Mouse (Mus musculus): Measurements from ENCODE around the gene Slc23a4. TPM values are rescaled to one million over a fixed set of nuclear protein-coding genes. Genes with fewer than 3 reads are reported as not detected.

Gene Slc23a4
- polyA plus RNA-seq, 1 experiment from 2014 or later, result 0.34 TPM

DNA sequence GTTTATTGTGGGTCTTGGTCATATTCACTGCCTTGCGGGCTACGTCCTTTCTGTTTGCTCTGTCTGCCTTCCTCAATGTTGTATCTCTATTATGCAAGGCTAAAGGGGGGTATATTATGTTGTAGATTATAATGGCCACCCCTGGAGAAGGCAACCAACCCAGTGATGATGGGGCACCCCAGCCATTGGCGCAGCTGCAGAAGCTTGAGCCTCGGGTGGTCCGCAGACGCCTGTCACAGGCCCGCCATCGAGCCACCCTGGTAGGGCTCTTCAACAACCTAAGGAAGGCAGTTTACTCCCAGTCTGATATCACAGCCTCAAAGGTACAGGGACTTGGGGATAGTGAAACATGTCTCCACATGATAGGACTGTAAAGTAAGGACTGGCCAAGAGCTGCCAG, 60.6 kb downstream of the Slc23a4 start:
- Histone ChIP-seq H3K4me3 (ENCODE audit: control insufficient read depth in 1 of 2, insufficient read depth in 1 of 2, low read depth in 1 of 2, low read length in 2 of 2) (no peak overlapping the region), H3K9ac (ENCODE audit: low read length) (no peak overlapping the region), H3K4me1 (ENCODE audit: control insufficient read depth in 2 of 2, insufficient read depth in 2 of 2, low read length in 2 of 2) (no peaks in the 10 kb centered on the region), H3K27me3 (ENCODE audit: control insufficient read depth, insufficient read depth, low read length) (no peaks in the 10 kb centered on the region), H3K27ac (replicated peaks in 1 of 2; ENCODE audit: control insufficient read depth in 1 of 2, insufficient read depth in 1 of 2, low read depth in 2 of 2, low read length in 2 of 2) (no peak overlapping the region), H3K4me2 (ENCODE audit: low read length) (no peak overlapping the region), H3K9me3 (ENCODE audit: control insufficient read depth, low read length) (no peaks in the 10 kb centered on the region), H3K36me3 (ENCODE audit: control insufficient read depth, insufficient read depth, low read length) (no peaks in the 10 kb centered on the region)
- 86% methylated on average over 8 of the region's 8 CpGs for WGBS
- ATAC-seq (ENCODE audit: insufficient number of reproducible peaks, insufficient read depth, low FRiP score, low read depth), result no peak

DNA sequence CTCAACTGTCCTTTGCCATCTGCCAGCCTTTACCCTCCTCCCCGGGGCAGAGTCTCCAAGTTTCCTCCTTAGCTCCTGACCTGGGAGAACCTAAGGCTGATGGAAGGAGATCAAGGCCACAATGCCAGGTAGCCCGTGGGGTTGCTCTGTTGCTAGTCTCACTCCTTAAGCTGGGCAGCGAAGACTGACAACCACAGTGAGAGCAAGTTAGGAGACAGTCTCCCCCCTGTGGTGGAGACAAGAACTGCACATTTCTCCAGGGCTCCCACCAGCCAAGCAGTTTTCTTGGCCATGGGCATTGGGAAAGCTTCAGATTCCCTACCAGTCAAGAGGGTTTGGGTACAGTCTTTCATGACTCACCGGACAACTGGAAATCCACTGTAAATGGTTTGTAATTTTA, 61.0 kb downstream of the Slc23a4 start:
- no peaks in the 10 kb centered on the region for H3K9me3 ChIP-seq (ENCODE audit: control insufficient read depth, low read length)
- WGBS, result 40% methylated on average over 4 of the region's 4 CpGs
- no peaks in the 10 kb centered on the region for H3K27me3 ChIP-seq (ENCODE audit: control insufficient read depth, insufficient read depth, low read length)
- H3K4me3 ChIP-seq (ENCODE audit: control insufficient read depth in 1 of 2, insufficient read depth in 1 of 2, low read depth in 1 of 2, low read length in 2 of 2), result no peak overlapping the region
- H3K4me2 ChIP-seq (ENCODE audit: low read length), result no peak overlapping the region
- H3K4me1 ChIP-seq (ENCODE audit: control insufficient read depth in 2 of 2, insufficient read depth in 2 of 2, low read length in 2 of 2), result no peaks in the 10 kb centered on the region
- H3K36me3 ChIP-seq (ENCODE audit: control insufficient read depth, insufficient read depth, low read length), result no peaks in the 10 kb centered on the region
- no peak overlapping the region for H3K9ac ChIP-seq (ENCODE audit: low read length)
- H3K27ac ChIP-seq (replicated peaks in 1 of 2; ENCODE audit: control insufficient read depth in 1 of 2, insufficient read depth in 1 of 2, low read depth in 2 of 2, low read length in 2 of 2), result no peak overlapping the region
- ATAC-seq (ENCODE audit: insufficient number of reproducible peaks, insufficient read depth, low FRiP score, low read depth), result no peak

DNA sequence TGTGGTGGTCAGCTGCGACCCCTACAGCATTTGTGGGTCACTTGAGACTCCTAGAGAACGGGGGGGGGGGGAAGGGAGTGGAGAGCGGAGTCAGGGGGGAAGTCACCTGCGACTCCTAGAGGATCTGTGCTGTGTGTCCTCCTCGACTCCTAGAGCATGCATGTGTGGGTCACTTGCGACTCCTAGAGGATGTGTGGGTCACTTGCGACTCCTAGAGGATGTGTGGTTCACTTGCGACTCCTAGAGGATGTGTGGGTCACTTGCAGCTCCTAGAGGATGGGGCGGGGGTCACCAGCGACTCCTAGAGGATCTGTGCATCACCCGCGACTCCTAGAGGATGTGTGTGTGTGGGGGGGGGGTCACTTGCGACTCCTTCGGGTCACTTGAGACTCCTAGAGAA, 66.3 kb downstream of the Slc23a4 start:
- 43% methylated on average over 14 of the region's 14 CpGs for WGBS
- no peak overlapping the region for H3K4me3 ChIP-seq (ENCODE audit: control insufficient read depth in 1 of 2, insufficient read depth in 1 of 2, low read depth in 1 of 2, low read length in 2 of 2)
- H3K4me2 ChIP-seq (ENCODE audit: low read length), result no peak overlapping the region
- no peaks in the 10 kb centered on the region for H3K36me3 ChIP-seq (ENCODE audit: control insufficient read depth, insufficient read depth, low read length)
- ATAC-seq (ENCODE audit: insufficient number of reproducible peaks, insufficient read depth, low FRiP score, low read depth), result 0 out of 2 replicates have a peak, but pooled peaks have one; percentile 35
- no peak overlapping the region for H3K27ac ChIP-seq (replicated peaks in 1 of 2; ENCODE audit: control insufficient read depth in 1 of 2, insufficient read depth in 1 of 2, low read depth in 2 of 2, low read length in 2 of 2)
- H3K9ac ChIP-seq (ENCODE audit: low read length), result no peak overlapping the region
- H3K4me1 ChIP-seq (ENCODE audit: control insufficient read depth in 2 of 2, insufficient read depth in 2 of 2, low read length in 2 of 2), result no peaks in the 10 kb centered on the region; a peak in 1 of 4 replicates
- no peaks in the 10 kb centered on the region for H3K27me3 ChIP-seq (ENCODE audit: control insufficient read depth, insufficient read depth, low read length)
- H3K9me3 ChIP-seq (ENCODE audit: control insufficient read depth, low read length), result no peaks in the 10 kb centered on the region

DNA sequence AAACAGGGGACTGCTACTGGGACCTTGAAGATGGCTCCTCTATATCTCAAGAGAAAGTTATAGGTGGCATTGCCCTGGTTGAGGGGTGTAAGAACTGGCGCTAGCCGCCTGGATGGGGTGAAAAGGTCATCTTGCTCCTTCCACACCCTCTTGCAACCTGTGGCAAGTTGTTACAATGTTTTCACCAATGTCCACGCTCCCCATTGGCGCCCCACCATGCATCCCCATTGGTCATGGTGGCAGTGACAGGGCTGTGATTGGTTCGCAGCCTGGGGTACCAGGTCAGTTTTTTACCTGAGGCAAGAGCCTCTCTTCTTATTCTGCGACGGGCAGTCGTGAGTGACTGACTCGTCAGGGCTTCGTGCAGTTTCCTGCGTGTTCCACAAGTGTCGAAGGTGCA, 67.6 kb downstream of the Slc23a4 start:
- ATAC-seq (ENCODE audit: insufficient number of reproducible peaks, insufficient read depth, low FRiP score, low read depth), result no peak
- Histone ChIP-seq H3K9ac (ENCODE audit: low read length) (no peak overlapping the region), H3K4me3 (ENCODE audit: control insufficient read depth in 1 of 2, insufficient read depth in 1 of 2, low read depth in 1 of 2, low read length in 2 of 2) (no peak overlapping the region), H3K36me3 (ENCODE audit: control insufficient read depth, insufficient read depth, low read length) (no peaks in the 10 kb centered on the region), H3K9me3 (ENCODE audit: control insufficient read depth, low read length) (no peaks in the 10 kb centered on the region), H3K4me2 (ENCODE audit: low read length) (no peak overlapping the region), H3K27me3 (ENCODE audit: control insufficient read depth, insufficient read depth, low read length) (no peaks in the 10 kb centered on the region), H3K27ac (replicated peaks in 1 of 2; ENCODE audit: control insufficient read depth in 1 of 2, insufficient read depth in 1 of 2, low read depth in 2 of 2, low read length in 2 of 2) (no peak overlapping the region), H3K4me1 (ENCODE audit: control insufficient read depth in 2 of 2, insufficient read depth in 2 of 2, low read length in 2 of 2) (no peaks in the 10 kb centered on the region; a peak in 1 of 4 replicates)
- WGBS, result 92% methylated on average over 12 of the region's 12 CpGs

DNA sequence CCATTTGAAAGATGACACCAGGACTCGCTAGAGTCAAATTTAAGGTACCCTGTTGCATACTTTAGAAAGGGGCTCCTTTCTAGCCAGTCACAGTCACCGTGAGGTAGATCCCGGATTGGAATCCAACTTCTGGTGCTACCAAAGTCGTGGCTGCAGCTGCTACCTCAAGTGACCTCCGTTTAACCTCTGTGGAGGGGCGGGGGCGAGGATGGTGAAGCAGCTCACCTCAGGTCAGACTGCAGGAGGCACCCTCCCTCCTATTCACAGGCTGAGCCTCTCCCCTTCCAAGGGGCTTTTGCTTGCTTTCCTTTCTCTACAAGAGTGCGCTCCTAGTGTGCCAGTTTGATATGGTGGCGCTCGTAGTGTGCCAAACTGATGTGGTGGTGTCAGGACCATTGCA, 68.2 kb downstream of the Slc23a4 start, which contains the start of gene Stra8:
Stra8 (plus strand) TSS at position 208 of the 400 bp plus-strand sequence.
- Histone ChIP-seq H3K4me1 (ENCODE audit: control insufficient read depth in 2 of 2, insufficient read depth in 2 of 2, low read length in 2 of 2) (no peaks in the 10 kb centered on the region; a peak in 1 of 4 replicates), H3K9me3 (ENCODE audit: control insufficient read depth, low read length) (no peaks in the 10 kb centered on the region), H3K4me3 (ENCODE audit: control insufficient read depth in 1 of 2, insufficient read depth in 1 of 2, low read depth in 1 of 2, low read length in 2 of 2) (no peak within 1 kb of the TSS), H3K27ac (replicated peaks in 1 of 2; ENCODE audit: control insufficient read depth in 1 of 2, insufficient read depth in 1 of 2, low read depth in 2 of 2, low read length in 2 of 2) (no peak within 1 kb of the TSS), H3K4me2 (ENCODE audit: low read length) (no peak within 1 kb of the TSS), H3K36me3 (ENCODE audit: control insufficient read depth, insufficient read depth, low read length) (no peaks in the 10 kb centered on the region), H3K9ac (ENCODE audit: low read length) (no peak within 1 kb of the TSS), H3K27me3 (ENCODE audit: control insufficient read depth, insufficient read depth, low read length) (no peaks in the 10 kb centered on the region)
- no peak for ATAC-seq (ENCODE audit: insufficient number of reproducible peaks, insufficient read depth, low FRiP score, low read depth)
- 45% methylated on average over 10 of the region's 10 CpGs for WGBS

DNA sequence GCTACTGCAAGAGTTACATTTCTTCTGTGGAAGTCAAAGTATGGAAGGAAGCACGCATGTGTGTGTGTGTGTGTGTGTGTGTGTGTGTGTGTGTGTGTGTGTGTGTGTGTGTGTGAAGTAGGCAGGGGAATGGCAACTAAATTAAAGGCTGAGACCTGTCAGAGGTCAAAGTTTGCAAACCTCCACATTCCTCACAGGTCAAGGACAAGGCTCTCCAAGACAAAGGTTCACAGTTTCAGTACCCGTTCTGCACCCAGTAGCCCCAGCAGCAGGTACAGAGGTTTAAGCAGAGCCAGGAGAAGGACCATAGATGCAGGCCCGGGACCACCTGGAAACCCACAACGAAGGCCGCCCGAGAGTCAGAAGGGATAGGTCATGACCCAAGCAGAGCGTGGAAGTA, 69.1 kb downstream of the Slc23a4 start:
- no peaks in the 10 kb centered on the region; a peak in 1 of 4 replicates for H3K4me1 ChIP-seq (ENCODE audit: control insufficient read depth in 2 of 2, insufficient read depth in 2 of 2, low read length in 2 of 2)
- no peaks in the 10 kb centered on the region for H3K9me3 ChIP-seq (ENCODE audit: control insufficient read depth, low read length)
- no peak overlapping the region for H3K9ac ChIP-seq (ENCODE audit: low read length)
- 90% methylated on average over 7 of the region's 7 CpGs for WGBS
- H3K27me3 ChIP-seq (ENCODE audit: control insufficient read depth, insufficient read depth, low read length), result no peaks in the 10 kb centered on the region
- H3K36me3 ChIP-seq (ENCODE audit: control insufficient read depth, insufficient read depth, low read length), result no peaks in the 10 kb centered on the region
- no peak overlapping the region for H3K27ac ChIP-seq (replicated peaks in 1 of 2; ENCODE audit: control insufficient read depth in 1 of 2, insufficient read depth in 1 of 2, low read depth in 2 of 2, low read length in 2 of 2)
- ATAC-seq (ENCODE audit: insufficient number of reproducible peaks, insufficient read depth, low FRiP score, low read depth), result no peak
- no peak overlapping the region for H3K4me2 ChIP-seq (ENCODE audit: low read length)
- H3K4me3 ChIP-seq (ENCODE audit: control insufficient read depth in 1 of 2, insufficient read depth in 1 of 2, low read depth in 1 of 2, low read length in 2 of 2), result no peak overlapping the region

DNA sequence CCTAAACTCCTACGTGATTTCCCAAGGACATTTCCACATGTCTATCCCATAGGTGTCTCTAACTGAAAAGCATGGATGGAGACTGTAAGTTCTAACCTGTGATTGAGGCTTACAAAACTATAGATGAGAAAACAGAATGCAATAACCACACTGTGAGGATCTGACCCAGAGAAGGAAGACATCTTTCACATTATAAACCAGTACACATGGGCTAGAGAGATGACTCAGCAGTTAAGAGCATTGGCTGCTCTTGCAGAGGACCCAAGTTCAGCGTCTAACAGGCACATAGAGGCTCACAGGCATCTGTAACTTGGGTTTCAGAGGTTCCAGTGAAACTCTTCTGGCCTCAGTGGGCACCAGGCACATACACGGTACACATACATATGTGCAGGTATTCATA, 73.7 kb downstream of the Slc23a4 start:
- 85% methylated on average over 3 of the region's 3 CpGs for WGBS
- H3K9me3 ChIP-seq (ENCODE audit: control insufficient read depth, low read length), result no peaks in the 10 kb centered on the region
- no peak for ATAC-seq (ENCODE audit: insufficient number of reproducible peaks, insufficient read depth, low FRiP score, low read depth)
- no peak overlapping the region for H3K27ac ChIP-seq (replicated peaks in 1 of 2; ENCODE audit: control insufficient read depth in 1 of 2, insufficient read depth in 1 of 2, low read depth in 2 of 2, low read length in 2 of 2)
- no peaks in the 10 kb centered on the region for H3K36me3 ChIP-seq (ENCODE audit: control insufficient read depth, insufficient read depth, low read length)
- no peak overlapping the region for H3K4me2 ChIP-seq (ENCODE audit: low read length)
- H3K27me3 ChIP-seq (ENCODE audit: control insufficient read depth, insufficient read depth, low read length), result no peaks in the 10 kb centered on the region
- no peak overlapping the region for H3K4me3 ChIP-seq (ENCODE audit: control insufficient read depth in 1 of 2, insufficient read depth in 1 of 2, low read depth in 1 of 2, low read length in 2 of 2)
- H3K4me1 ChIP-seq (ENCODE audit: control insufficient read depth in 2 of 2, insufficient read depth in 2 of 2, low read length in 2 of 2), result peaks cover 4 to 9% of the 10 kb centered on the region in 2 experiments
- H3K9ac ChIP-seq (ENCODE audit: low read length), result no peak overlapping the region

DNA sequence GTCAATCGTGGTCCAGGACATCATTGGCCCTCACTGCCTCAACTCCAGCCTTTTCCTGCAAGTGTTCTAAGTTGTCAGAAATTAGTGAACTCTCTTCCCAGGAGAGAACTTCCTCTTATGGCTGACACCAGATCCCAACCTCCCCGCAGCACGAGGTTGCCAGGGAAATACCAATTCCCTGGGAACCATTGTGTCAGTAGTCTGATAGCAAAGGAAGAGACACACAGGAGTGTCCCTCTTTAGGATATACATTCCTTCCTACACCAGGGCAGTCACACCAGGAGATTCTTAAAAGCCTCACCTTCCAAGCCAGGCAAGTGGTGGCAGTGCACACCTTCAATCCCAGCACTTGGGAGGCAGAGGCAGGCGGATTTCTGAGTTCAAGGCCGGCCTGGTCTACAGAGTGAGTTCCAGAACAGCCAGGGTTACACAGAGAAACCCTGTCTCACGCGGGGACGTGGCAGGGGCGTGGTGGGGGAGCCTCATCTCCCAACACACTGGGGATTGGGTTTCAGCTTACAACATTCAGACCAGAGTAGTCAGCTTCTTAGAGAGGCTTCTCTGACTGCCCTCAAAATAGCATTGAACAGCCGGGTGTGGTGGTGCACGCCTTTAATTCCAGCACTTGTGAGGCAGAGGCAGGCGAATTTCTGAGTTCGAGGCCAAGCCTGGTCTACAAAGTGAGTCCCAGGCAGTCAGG, 74.7 kb downstream of the Slc23a4 start:
- Histone ChIP-seq H3K27me3 (ENCODE audit: control insufficient read depth, insufficient read depth, low read length) (no peaks in the 10 kb centered on the region), H3K27ac (replicated peaks in 1 of 2; ENCODE audit: control insufficient read depth in 1 of 2, insufficient read depth in 1 of 2, low read depth in 2 of 2, low read length in 2 of 2) (no peak overlapping the region), H3K4me1 (ENCODE audit: control insufficient read depth in 2 of 2, insufficient read depth in 2 of 2, low read length in 2 of 2) (peaks cover 4 to 12% of the 10 kb centered on the region in 2 experiments), H3K9me3 (ENCODE audit: control insufficient read depth, low read length) (no peaks in the 10 kb centered on the region), H3K36me3 (ENCODE audit: control insufficient read depth, insufficient read depth, low read length) (peaks cover 6% of the 10 kb centered on the region), H3K9ac (ENCODE audit: low read length) (no peak overlapping the region), H3K4me2 (ENCODE audit: low read length) (no peak overlapping the region), H3K4me3 (ENCODE audit: control insufficient read depth in 1 of 2, insufficient read depth in 1 of 2, low read depth in 1 of 2, low read length in 2 of 2) (no peak overlapping the region)
- WGBS, result 83% methylated on average over 13 of the region's 13 CpGs
- ATAC-seq (ENCODE audit: insufficient number of reproducible peaks, insufficient read depth, low FRiP score, low read depth), result no peak
